Mouse (Mus musculus) ES-E14 (cell line): ENCODE measurements around the gene Hoxc10. TPM values are rescaled to one million over a fixed set of nuclear protein-coding genes. Genes with fewer than 3 reads are reported as not detected.

Experiments used
- DNase-seq: peaks from one replicate; pipeline ENCODE4 v3.0.0-alpha.2; 2013; ENCODE audit warnings: low read depth, low spot score
- H3K27ac ChIP-seq: 2 replicates; pipeline ENCODE4 v1.5.1; 2012; ENCODE audit warnings: low read depth, mild to moderate bottlenecking, low read length, moderate library complexity, mixed read lengths; ENCODE audit not compliant: poor library complexity, insufficient read depth, severe bottlenecking
- H3K36me3 ChIP-seq: 2 replicates; pipeline ENCODE4 v1.6.1; 2012; ENCODE audit warnings: mild to moderate bottlenecking, low read length, moderate library complexity, mixed read lengths; ENCODE audit not compliant: control insufficient read depth, poor library complexity, insufficient read depth, severe bottlenecking
- H3K4me1 ChIP-seq, 2 experiments: fragments of 150-350 bp in 1 of 2; sonication (generic) in 1 of 2; 2 replicates each; pipeline ENCODE4 v1.6.1; 2012; ENCODE audit warnings: low read length in 2 of 2, mild to moderate bottlenecking in 1 of 2, mixed read lengths in 1 of 2; ENCODE audit not compliant: control insufficient read depth in 2 of 2, insufficient read depth in 2 of 2, poor library complexity in 1 of 2
- H3K4me3 ChIP-seq, 2 experiments: fragments of 150-350 bp in 1 of 2; sonication (generic) in 1 of 2; 2 replicates each; pipeline ENCODE4 v1.5.1; 2012; ENCODE audit warnings: low read length in 2 of 2, low read depth in 1 of 2, mild to moderate bottlenecking in 1 of 2, mixed read lengths in 1 of 2; ENCODE audit not compliant: insufficient read depth in 1 of 2, poor library complexity in 1 of 2, severe bottlenecking in 1 of 2
- H3K9ac ChIP-seq: 2 replicates; pipeline ENCODE4 v1.6.1; 2012; ENCODE audit warnings: low read depth, mild to moderate bottlenecking, low read length, mixed read lengths; ENCODE audit not compliant: poor library complexity, insufficient read depth, severe bottlenecking
- H3K9me3 ChIP-seq: fragments of 150-350 bp; sonication (generic); 2 replicates; pipeline ENCODE4 v1.6.1; 2012; ENCODE audit warnings: low read depth, mild to moderate bottlenecking, low read length; ENCODE audit not compliant: control insufficient read depth, insufficient read depth
- CHD2 ChIP-seq: IDR thresholded peaks from 2 replicates; pipeline ENCODE4 v1.6.1; 2014; ENCODE audit warnings: mild to moderate bottlenecking, low read depth, low read length, inconsistent platforms
- HCFC1 ChIP-seq: IDR thresholded peaks from 2 replicates; pipeline ENCODE4 v1.6.1; 2012; ENCODE audit warnings: low read length, inconsistent platforms, borderline replicate concordance; ENCODE audit not compliant: insufficient read depth
- MAFK ChIP-seq: IDR thresholded peaks from 2 replicates; pipeline ENCODE4 v1.6.1; 2014; ENCODE audit warnings: mild to moderate bottlenecking, low read depth, low read length, inconsistent platforms; ENCODE audit not compliant: insufficient read depth
- ZC3H11A ChIP-seq: IDR thresholded peaks from 2 replicates; pipeline ENCODE4 v1.6.1; 2012; ENCODE audit warnings: low read depth, mild to moderate bottlenecking, inconsistent platforms, low read length, borderline replicate concordance
- ZNF384 ChIP-seq: IDR thresholded peaks from 2 replicates; pipeline ENCODE4 v1.6.1; 2012; ENCODE audit warnings: low read depth, low read length, inconsistent platforms
- in situ Hi-C, 2 experiments: fragments of 600-800 bp; cut with MboI; formaldehyde crosslinking; loops; one replicate each; pipeline ENCODE4 v1.15.1; 2025; ENCODE audit warnings: low sequenced_read_pairs in 2 of 2, inconsistent platforms in 1 of 2; ENCODE audit not compliant: unreplicated experiment in 2 of 2
- total RNA-seq: library from RNA; depleted of rRNA; stranded (reverse); fragments of 300-350 nt; gene quantifications from 2 replicates; pipeline ENCODE4 v1.2.3, GENCODE M21; 2012

Gene Hoxc10
- total RNA-seq, 1 experiment = 0.58 TPM

GRCm38 (mm10) chr15:102992863-102993262 is 26.3 kb downstream of the Hoxc10 start:
- Histone ChIP-seq H3K36me3 (no peaks in the 10 kb centered on the region), H3K4me1 (peaks cover 0 to 7% of the 10 kb centered on the region in 2 experiments; a peak in 1 of 4 replicates), H3K9me3 (no peaks in the 10 kb centered on the region), H3K27ac (peak overlapping the region; percentile 12; the same call in 1 of the 2 replicates), H3K9ac (no peak overlapping the region), H3K4me3 (no peak overlapping the region)
- in situ Hi-C loops = loop anchor here in 1 of 2 experiments (25.0 kb wide), 1 partner anchor 319 kb away; the partner anchor contains the start of gene Gpr84
- TF ChIP-seq CHD2 = no peak
- no peak for TF ChIP-seq MAFK
- TF ChIP-seq ZNF384 = no peak
- TF ChIP-seq ZC3H11A = no peak
- no peak for TF ChIP-seq HCFC1
- DNase-seq = no peak

GRCm38 (mm10) chr15:102996548-102996947 is 30.0 kb downstream of the Hoxc10 start:
- no peak overlapping the region for H3K4me3 ChIP-seq

GRCm38 (mm10) chr15:102997431-102997830 is 30.8 kb downstream of the Hoxc10 start:
- Histone ChIP-seq H3K36me3 (no peaks in the 10 kb centered on the region), H3K4me3 (no peak overlapping the region), H3K27ac (no peak overlapping the region), H3K9me3 (no peaks in the 10 kb centered on the region), H3K4me1 (peaks cover 0 to 3% of the 10 kb centered on the region in 2 experiments; a peak in 1 of 4 replicates), H3K9ac (no peak overlapping the region)
- no peak for TF ChIP-seq CHD2
- no peak for TF ChIP-seq ZC3H11A
- no peak for TF ChIP-seq MAFK
- TF ChIP-seq HCFC1 = no peak
- TF ChIP-seq ZNF384 = no peak
- in situ Hi-C loops = loop anchor here (5.0 to 25.0 kb wide), 2 partner anchors 35 to 315 kb away; partner anchors contain the start of gene Gpr84 (in 1 of the 2)
- no peak for DNase-seq

More at GRCm38 (mm10) chr15:102996548-102996947, 30.0 kb downstream of the Hoxc10 start:
- H3K9ac ChIP-seq = no peak overlapping the region
- TF ChIP-seq CHD2 (no peak), HCFC1 (no peak), ZC3H11A (no peak), MAFK (no peak), ZNF384 (no peak)
- H3K36me3 ChIP-seq = no peaks in the 10 kb centered on the region
- in situ Hi-C loops = loop anchor here (5.0 to 25.0 kb wide), 2 partner anchors 34 to 316 kb away; partner anchors contain the start of gene Gpr84 (in 1 of the 2)
- peaks cover 0 to 3% of the 10 kb centered on the region in 2 experiments; a peak in 1 of 4 replicates for H3K4me1 ChIP-seq
- no peak overlapping the region for H3K27ac ChIP-seq
- DNase-seq = no peak
- H3K9me3 ChIP-seq = no peaks in the 10 kb centered on the region

GRCm38 (mm10) chr15:102997939-102998355 is 31.4 kb downstream of the Hoxc10 start, which contains the start of gene Hoxc6:
Gene Hoxc6, plus strand, starts transcription at chr15:102998257.
- H3K9ac ChIP-seq = no peak within 1 kb of the TSS
- peaks cover 0 to 3% of the 10 kb centered on the region in 2 experiments; a peak in 1 of 4 replicates for H3K4me1 ChIP-seq
- no peak for TF ChIP-seq ZC3H11A
- TF ChIP-seq MAFK = no peak
- TF ChIP-seq CHD2 = no peak
- TF ChIP-seq ZNF384 = no peak
- no peak for TF ChIP-seq HCFC1
- no peaks in the 10 kb centered on the region for H3K36me3 ChIP-seq
- in situ Hi-C loops = loop anchor here (5.0 to 25.0 kb wide), 2 partner anchors 36 to 314 kb away; partner anchors contain the start of gene Gpr84 (in 1 of the 2)
- peak within 1 kb of the TSS; percentile 41 to 49; a peak in 3 of 4 replicates for H3K4me3 ChIP-seq
- H3K9me3 ChIP-seq = no peaks in the 10 kb centered on the region
- H3K27ac ChIP-seq = no peak within 1 kb of the TSS
- DNase-seq = no peak
